ENCODE assay signal across 19 mouse cellular contexts in the genomic region with DNA sequence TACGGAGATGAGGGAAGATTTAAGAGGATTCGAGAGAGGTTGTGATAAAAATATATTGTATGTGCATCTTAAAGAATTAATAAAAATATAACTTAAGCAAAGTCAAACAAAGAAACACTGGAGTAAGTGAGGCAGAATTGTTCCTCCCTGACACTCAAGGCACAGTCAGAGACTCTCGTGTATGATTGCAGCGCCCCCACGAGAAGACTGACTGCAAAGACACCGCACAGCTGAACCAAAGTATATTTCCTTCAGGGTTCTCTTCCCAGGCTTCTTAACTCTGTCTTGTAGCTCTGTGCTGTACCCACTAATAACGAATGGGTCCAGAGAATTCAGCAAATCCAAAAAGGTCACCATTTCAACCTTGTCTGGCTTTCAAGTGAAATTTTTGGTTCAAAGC.
"Had no signal": no experiment of that assay in that cellular context is flagged by ENCODE, and none has a peak within 500 bp of the region (broad histone marks: within the 10 kb centered on the region; RNA-seq: fewer than 3 reads in every experiment).

No protein-coding gene starts in this region.

- H3K4me1 ChIP-seq: midbrain, embryonic 15.5 days; neural tube, embryonic 12.5 days had no signal

- H3K9ac ChIP-seq: kidney, embryonic 15.5 days; liver, embryonic 13.5 days; lung, embryonic 14.5 days; midbrain, embryonic 12.5 days; midbrain, embryonic 15.5 days; neural tube, embryonic 12.5 days; neural tube, embryonic 15.5 days had no signal

- H3K9me3 ChIP-seq: kidney, embryonic 15.5 days; liver, embryonic 13.5 days; midbrain, embryonic 12.5 days; midbrain, embryonic 15.5 days; neural tube, embryonic 12.5 days; neural tube, embryonic 15.5 days had no signal

- H3K4me2 ChIP-seq: kidney, embryonic 15.5 days; liver, embryonic 13.5 days; lung, embryonic 14.5 days; midbrain, embryonic 12.5 days; midbrain, embryonic 15.5 days; neural tube, embryonic 12.5 days; neural tube, embryonic 15.5 days had no signal

- H3K36me3 ChIP-seq: kidney, embryonic 15.5 days; liver, embryonic 13.5 days; midbrain, embryonic 12.5 days; midbrain, embryonic 15.5 days; neural tube, embryonic 12.5 days; neural tube, embryonic 15.5 days had no signal

- DNase-seq: kidney, adult 11 months; kidney, adult 8-10 months; kidney, postnatal 10 days; kidney, postnatal 36 days; liver, embryonic 13.5 days; lung, embryonic 14.5 days; right cerebral cortex, adult 18-20 months; right cerebral cortex, postnatal 14 days; right cerebral cortex, postnatal 4 days; thymus, adult 2 months; thymus, postnatal 25 days had no signal

- H3K4me3 ChIP-seq: kidney, embryonic 15.5 days; liver, embryonic 13.5 days; midbrain, embryonic 12.5 days; midbrain, embryonic 15.5 days; neural tube, embryonic 12.5 days; neural tube, embryonic 15.5 days had no signal

- H3K27me3 ChIP-seq: kidney, embryonic 15.5 days; liver, embryonic 13.5 days; midbrain, embryonic 12.5 days; midbrain, embryonic 15.5 days; neural tube, embryonic 12.5 days; neural tube, embryonic 15.5 days had no signal

- ATAC-seq: lung, postnatal 0 days; midbrain, embryonic 15.5 days had no signal

- H3K27ac ChIP-seq: kidney, embryonic 15.5 days; liver, embryonic 13.5 days; macrophage; midbrain, embryonic 12.5 days; midbrain, embryonic 15.5 days; neural tube, embryonic 12.5 days; neural tube, embryonic 15.5 days; stomach, postnatal 0 days had no signal
